In the genomic region with DNA sequence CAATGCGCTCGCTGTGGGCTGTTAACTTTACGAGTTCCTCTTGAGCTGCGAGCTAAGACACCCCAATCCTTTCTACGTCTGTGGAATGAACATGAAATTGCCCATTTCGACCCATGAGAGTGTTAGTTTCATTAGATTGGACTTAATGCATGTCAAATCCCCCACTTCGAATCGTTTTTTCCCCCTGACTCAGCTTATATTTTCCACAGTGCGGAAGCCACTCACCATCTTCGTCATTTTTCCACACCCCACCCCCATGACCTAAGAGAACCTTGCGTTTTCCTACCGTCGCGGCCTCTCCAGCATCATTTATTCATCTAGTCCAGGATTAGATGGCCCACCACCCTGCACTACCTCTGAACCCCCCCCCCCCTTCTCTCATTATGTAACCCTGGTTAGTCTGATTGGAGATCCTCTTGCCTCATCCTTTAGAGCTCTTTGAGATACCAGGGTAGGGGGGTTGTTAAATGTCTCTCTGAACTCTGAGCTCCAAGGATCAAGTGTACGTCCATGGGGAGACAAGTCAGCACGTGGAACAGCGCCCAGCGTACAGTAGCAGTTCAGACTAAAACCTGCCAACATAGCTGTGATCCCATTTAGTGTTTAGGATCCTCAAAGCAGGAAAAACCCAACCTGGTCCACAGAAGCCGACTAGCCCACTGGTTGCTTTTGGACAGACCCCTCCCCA, we compare ENCODE assay signal across 8 mouse cellular contexts. TPM values are rescaled to one million over a fixed set of nuclear protein-coding genes. Genes with fewer than 3 reads are reported as not detected.
A peak's percentile ranks its signal among the peaks of the same experiment; 100 is the strongest.
DNase-seq lines count a peak whose midpoint lies in the region; ATAC-seq and TF ChIP-seq lines count a peak whose summit lies in the region.

No protein-coding gene starts in this region.

- TF ChIP-seq CTCF in testis, adult 2 months (IDR thresholded peaks at IDR 0.05; ENCODE audit: control insufficient read depth, insufficient read depth, insufficient replicate concordance, low read depth, low read length) = no peak
- no peak for TF ChIP-seq CTCF in intestine, postnatal 0 days (IDR thresholded peaks at IDR 0.05; ENCODE audit: low read depth)

- DNase-seq in testis, postnatal 14 days (ENCODE audit: low spot score) = no peak
- DNase-seq in forebrain, embryonic 10.5 days (ENCODE audit: extremely low spot score, low spot score) = no peak
- DNase-seq in layer of hippocampus, adult 8-10 months (ENCODE audit: low spot score in 2 of 2) = no peak
- DNase-seq in cerebellum, adult 9-11 months = no peak

- H3K4me1 ChIP-seq in testis, adult 2 months (ENCODE audit: control insufficient read depth, insufficient read depth, low read length) = peaks cover 23% of the 10 kb centered on the region
- peaks cover 28% of the 10 kb centered on the region for H3K4me1 ChIP-seq in forebrain, embryonic 10.5 days
- H3K4me1 ChIP-seq in intestine, postnatal 0 days (replicated peaks; ENCODE audit: control insufficient read depth, insufficient read depth, low read length) = 0 out of 2 replicates have a peak, but pooled peaks cover 6% of the 10 kb centered on the region
- H3K4me1 ChIP-seq in midbrain, embryonic 13.5 days (replicated peaks) = peaks cover 42% of the 10 kb centered on the region

- ATAC-seq in intestine, postnatal 0 days = no peak
- ATAC-seq in midbrain, embryonic 13.5 days = peak; percentile 3
- no peak for ATAC-seq in monocyte, adult 5-6 weeks (replicated peaks; ENCODE audit: insufficient number of reproducible peaks, low FRiP score, low TSS enrichment, poor library complexity, severe bottlenecking)

- no peaks in the 10 kb centered on the region for H3K36me3 ChIP-seq in testis, adult 2 months (ENCODE audit: control insufficient read depth, insufficient read depth, low read length)
- H3K36me3 ChIP-seq in forebrain, embryonic 10.5 days (replicated peaks) = peaks cover 22% of the 10 kb centered on the region
- no peaks in the 10 kb centered on the region for H3K36me3 ChIP-seq in intestine, postnatal 0 days (ENCODE audit: control insufficient read depth, insufficient read depth)
- peaks cover 25% of the 10 kb centered on the region for H3K36me3 ChIP-seq in midbrain, embryonic 13.5 days

- H3K4me3 ChIP-seq in testis, adult 2 months (ENCODE audit: control insufficient read depth, low read depth, low read length) = peak overlapping the region; percentile 87
- peak overlapping the region; percentile 84 for H3K4me3 ChIP-seq in forebrain, embryonic 10.5 days
- H3K4me3 ChIP-seq in intestine, postnatal 0 days (ENCODE audit: low read depth, low read length) = peak overlapping the region; percentile 89
- H3K4me3 ChIP-seq in midbrain, embryonic 13.5 days (replicated peaks) = peak overlapping the region; percentile 81

- peak overlapping the region; percentile 57 for H3K9ac ChIP-seq in intestine, postnatal 0 days (ENCODE audit: low read depth, low read length)
- H3K9ac ChIP-seq in midbrain, embryonic 13.5 days (replicated peaks) = peak overlapping the region; percentile 71

- no peaks in the 10 kb centered on the region for H3K27me3 ChIP-seq in testis, adult 2 months (ENCODE audit: control insufficient read depth, insufficient read depth, low read length)
- no peaks in the 10 kb centered on the region for H3K27me3 ChIP-seq in forebrain, embryonic 10.5 days (ENCODE audit: poor library complexity, severe bottlenecking)
- H3K27me3 ChIP-seq in intestine, postnatal 0 days (replicated peaks; ENCODE audit: control insufficient read depth, insufficient read depth, low read length) = no peaks in the 10 kb centered on the region
- H3K27me3 ChIP-seq in midbrain, embryonic 13.5 days = no peaks in the 10 kb centered on the region

- 24% methylated on average over 19 of the region's 19 CpGs for WGBS in forebrain, embryonic 10.5 days
- 12% methylated on average over 19 of the region's 19 CpGs for WGBS in intestine, postnatal 0 days
- WGBS in midbrain, embryonic 13.5 days = 18% methylated on average over 19 of the region's 19 CpGs

- H3K27ac ChIP-seq in testis, adult 2 months (ENCODE audit: control insufficient read depth, insufficient read depth, low read depth, low read length) = peak overlapping the region; percentile 54
- H3K27ac ChIP-seq in forebrain, embryonic 10.5 days = peak overlapping the region; percentile 90
- H3K27ac ChIP-seq in intestine, postnatal 0 days (ENCODE audit: low read depth, low read length) = peak overlapping the region; percentile 55
- H3K27ac ChIP-seq in midbrain, embryonic 13.5 days = peak overlapping the region; percentile 91

- H3K9me3 ChIP-seq in forebrain, embryonic 10.5 days = no peaks in the 10 kb centered on the region
- H3K9me3 ChIP-seq in intestine, postnatal 0 days (ENCODE audit: control insufficient read depth) = no peaks in the 10 kb centered on the region
- H3K9me3 ChIP-seq in midbrain, embryonic 13.5 days = no peaks in the 10 kb centered on the region

- TF ChIP-seq POLR2A in testis, adult 2 months (IDR thresholded peaks at IDR 0.05; ENCODE audit: control insufficient read depth, low read depth, low read length) = no peak

- peak overlapping the region; percentile 67 for H3K4me2 ChIP-seq in intestine, postnatal 0 days (replicated peaks; ENCODE audit: low read depth)
- peak overlapping the region; percentile 72 for H3K4me2 ChIP-seq in midbrain, embryonic 13.5 days (replicated peaks)

RNA-seq across cellular contexts. Expression of gene Zswim4, which starts 0.8 kb away (rescaled TPM):
- 16.9 and 17.4 TPM in 2 replicates for polyA plus RNA-seq in testis, adult 2 months (2012; rRNA removed)
- polyA plus RNA-seq in forebrain, embryonic 10.5 days (2016; fragmentation: Nextera tagmentation; extraction: Ambion mirVana) = 28.6 and 31.4 TPM in 2 replicates
- polyA plus RNA-seq in intestine, postnatal 0 days (2015; fragmentation: Nextera tagmentation; extraction: Ambion mirVana) = 3.7 and 3.8 TPM in 2 replicates
- 44.9 and 47.4 TPM in 2 replicates for polyA plus RNA-seq in midbrain, embryonic 13.5 days (2015; fragmentation: Nextera tagmentation; extraction: Ambion mirVana)
- 10 to 100 TPM; 15.1 to 17.6 (median 16.6) TPM for total RNA-seq in layer of hippocampus, adult 8-10 months (2022)
- 11.8 to 12.1 TPM (median 11.9 TPM) in 3 replicates for total RNA-seq in monocyte, adult 5-6 weeks (2017)

RNA-seq across cellular contexts. Expression of gene D8Ertd738e, which starts 11.8 kb away (rescaled TPM):
- polyA plus RNA-seq in testis, adult 2 months (2012; rRNA removed) = 104 and 116 TPM in 2 replicates
- 386 and 390 TPM in 2 replicates for polyA plus RNA-seq in forebrain, embryonic 10.5 days (2016; fragmentation: Nextera tagmentation; extraction: Ambion mirVana)
- polyA plus RNA-seq in intestine, postnatal 0 days (2015; fragmentation: Nextera tagmentation; extraction: Ambion mirVana) = 308 and 309 TPM in 2 replicates
- 261 and 273 TPM in 2 replicates for polyA plus RNA-seq in midbrain, embryonic 13.5 days (2015; fragmentation: Nextera tagmentation; extraction: Ambion mirVana)
- 100 to 1,000 TPM in 2 of 4 experiments, 10 to 100 TPM in 2; 94.5 to 137 (median 106) TPM for total RNA-seq in layer of hippocampus, adult 8-10 months (2022)
- 106 to 180 TPM (median 151 TPM) in 3 replicates for total RNA-seq in monocyte, adult 5-6 weeks (2017)

RNA-seq across cellular contexts. Expression of gene Mri1, which starts 19.4 kb away (rescaled TPM):
- 7.5 and 12.1 TPM in 2 replicates for polyA plus RNA-seq in testis, adult 2 months (2012; rRNA removed)
- polyA plus RNA-seq in forebrain, embryonic 10.5 days (2016; fragmentation: Nextera tagmentation; extraction: Ambion mirVana) = 65.2 and 71.3 TPM in 2 replicates
- polyA plus RNA-seq in intestine, postnatal 0 days (2015; fragmentation: Nextera tagmentation; extraction: Ambion mirVana) = 54.9 and 60.3 TPM in 2 replicates
- 49.7 and 57.5 TPM in 2 replicates for polyA plus RNA-seq in midbrain, embryonic 13.5 days (2015; fragmentation: Nextera tagmentation; extraction: Ambion mirVana)
- 10 to 100 TPM; 17.8 to 25.8 (median 20.0) TPM for total RNA-seq in layer of hippocampus, adult 8-10 months (2022)
- 7.0 to 21.9 TPM (median 15.6 TPM) in 3 replicates for total RNA-seq in monocyte, adult 5-6 weeks (2017)

RNA-seq across cellular contexts. Expression of gene Ccdc130, which starts 32.5 kb away (rescaled TPM):
- polyA plus RNA-seq in testis, adult 2 months (2012; rRNA removed) = 53.5 and 74.1 TPM in 2 replicates
- polyA plus RNA-seq in forebrain, embryonic 10.5 days (2016; fragmentation: Nextera tagmentation; extraction: Ambion mirVana) = 21.6 and 23.5 TPM in 2 replicates
- polyA plus RNA-seq in intestine, postnatal 0 days (2015; fragmentation: Nextera tagmentation; extraction: Ambion mirVana) = 12.8 and 12.9 TPM in 2 replicates
- 22.3 and 24.0 TPM in 2 replicates for polyA plus RNA-seq in midbrain, embryonic 13.5 days (2015; fragmentation: Nextera tagmentation; extraction: Ambion mirVana)
- 10 to 100 TPM; 22.7 to 30.9 (median 27.0) TPM for total RNA-seq in layer of hippocampus, adult 8-10 months (2022)
- 6.4 to 27.2 TPM (median 23.9 TPM) in 3 replicates for total RNA-seq in monocyte, adult 5-6 weeks (2017)

RNA-seq across cellular contexts. Expression of gene Nanos3, which starts 52.7 kb away (rescaled TPM):
- 1.6 and 2.4 TPM in 2 replicates for polyA plus RNA-seq in testis, adult 2 months (2012; rRNA removed)
- 2.6 and 3.7 TPM in 2 replicates for polyA plus RNA-seq in forebrain, embryonic 10.5 days (2016; fragmentation: Nextera tagmentation; extraction: Ambion mirVana)
- polyA plus RNA-seq in intestine, postnatal 0 days (2015; fragmentation: Nextera tagmentation; extraction: Ambion mirVana) = 1.6 and 1.8 TPM in 2 replicates
- polyA plus RNA-seq in midbrain, embryonic 13.5 days (2015; fragmentation: Nextera tagmentation; extraction: Ambion mirVana) = 8.8 and 11.6 TPM in 2 replicates
- 1 to 10 TPM; 1.0 to 3.7 (median 2.8) TPM for total RNA-seq in layer of hippocampus, adult 8-10 months (2022)
- not detected in 3 replicates for total RNA-seq in monocyte, adult 5-6 weeks (2017)
